Mouse (Mus musculus) liver, postnatal 0 days (tissue): Measurements from ENCODE around the gene Megf8.
A peak's percentile ranks its signal among the peaks of the same experiment; 100 is the strongest.

Experiments used
- CTCF ChIP-seq: sonication (generic); IDR thresholded peaks from 2 replicates; pipeline ENCODE4 v1.5.1; 2016; ENCODE audit warnings: antibody characterized with exemption, low read depth
- EP300 ChIP-seq: IDR thresholded peaks from 2 replicates; pipeline ENCODE4 v1.6.1; 2016; ENCODE audit warnings: antibody characterized with exemption, low read depth, mild to moderate bottlenecking

GRCm38 (mm10) chr7:25380392-25381283, 63.7 kb downstream of the Megf8 start:
- 0 out of 2 replicates have a peak, but pooled peaks have one; percentile 6 for TF ChIP-seq CTCF
- TF ChIP-seq EP300: no peak
